Mouse (Mus musculus) megakaryocyte, embryonic 14.5 days (primary cell): ENCODE data around the gene Ifi27.

Source experiments
- FLI1 ChIP-seq: IDR thresholded peaks from 2 replicates; pipeline ENCODE4 v1.6.1; 2012; ENCODE audit warnings: low read length, inconsistent platforms, mixed read lengths
- GATA1 ChIP-seq: IDR thresholded peaks from 3 replicates; pipeline ENCODE4 v1.6.1; 2012; ENCODE audit warnings: mixed read lengths, low read length, inconsistent platforms, borderline replicate concordance

GRCm38 (mm10) chr12:103391098-103391497 lies 42.9 kb upstream of the Ifi27 start:
- TF ChIP-seq GATA1 (no peak), FLI1 (no peak)
